Mouse (Mus musculus) liver, embryonic 15.5 days (tissue): ENCODE data around the gene Abcc6. TPM values are rescaled to one million over a fixed set of nuclear protein-coding genes. Genes with fewer than 3 reads are reported as not detected.
"Not testable (repeated sequence)": the region's sequence is repeated elsewhere in the genome, so short reads cannot be mapped to it uniquely, and the experiment has no call there.

Experiments
- ATAC-seq: fragments of 200-750 bp; cut with Nextera tagmentation; 2 replicates; pipeline ENCODE4 v1.8.0; 2017; ENCODE audit warnings: moderate number of reproducible peaks, mild to moderate bottlenecking, moderate library complexity; ENCODE audit not compliant: insufficient read depth
- H3K27ac ChIP-seq: fragments of 300-500 bp; sonication (generic); replicated peaks from 2 replicates; pipeline ENCODE4 v1.5.1; 2015; ENCODE audit warnings: mild to moderate bottlenecking, inconsistent platforms
- H3K27me3 ChIP-seq: fragments of 300-500 bp; sonication (generic); 2 replicates; pipeline ENCODE4 v1.6.1; 2015; ENCODE audit warnings: mild to moderate bottlenecking, inconsistent platforms
- H3K36me3 ChIP-seq: fragments of 300-500 bp; sonication (generic); replicated peaks from 2 replicates; pipeline ENCODE4 v1.6.1; 2015; ENCODE audit warnings: moderate library complexity, mild to moderate bottlenecking, inconsistent platforms
- H3K4me1 ChIP-seq: fragments of 300-500 bp; sonication (generic); replicated peaks from 2 replicates; pipeline ENCODE4 v1.6.1; 2015; ENCODE audit warnings: inconsistent platforms
- H3K4me2 ChIP-seq: fragments of 300-500 bp; sonication (generic); 2 replicates; pipeline ENCODE4 v1.6.1; 2015; ENCODE audit warnings: moderate library complexity, mild to moderate bottlenecking, inconsistent platforms
- H3K4me3 ChIP-seq: fragments of 300-500 bp; sonication (generic); replicated peaks from 2 replicates; pipeline ENCODE4 v1.5.1; 2015; ENCODE audit warnings: mild to moderate bottlenecking, inconsistent platforms
- H3K9ac ChIP-seq: fragments of 300-500 bp; sonication (generic); 2 replicates; pipeline ENCODE4 v1.6.1; 2015; ENCODE audit warnings: moderate library complexity, mild to moderate bottlenecking, inconsistent platforms
- H3K9me3 ChIP-seq: fragments of 300-500 bp; sonication (generic); replicated peaks from 2 replicates; pipeline ENCODE4 v1.6.1; 2016; ENCODE audit warnings: inconsistent platforms
- WGBS: fragments of 180-500 bp; shearing (Covaris S2); methylation state at CpG from one replicate; pipeline ENCODE4 v1.1.7; 2015; ENCODE audit warnings: mixed read lengths; ENCODE audit not compliant: insufficient replicate concordance; 5-methylcytosine and 5-hydroxymethylcytosine counted together
- polyA plus RNA-seq: library from polyadenylated mRNA; unstranded; fragments of >200 nt; fragmentation: Nextera tagmentation; extraction: Ambion mirVana; gene quantifications from 2 replicates; pipeline ENCODE4 v1.2.1, GENCODE M21; 2015

Gene Abcc6
- polyA plus RNA-seq, 1 experiment from 2014 or later = 11.4 TPM

DNA sequence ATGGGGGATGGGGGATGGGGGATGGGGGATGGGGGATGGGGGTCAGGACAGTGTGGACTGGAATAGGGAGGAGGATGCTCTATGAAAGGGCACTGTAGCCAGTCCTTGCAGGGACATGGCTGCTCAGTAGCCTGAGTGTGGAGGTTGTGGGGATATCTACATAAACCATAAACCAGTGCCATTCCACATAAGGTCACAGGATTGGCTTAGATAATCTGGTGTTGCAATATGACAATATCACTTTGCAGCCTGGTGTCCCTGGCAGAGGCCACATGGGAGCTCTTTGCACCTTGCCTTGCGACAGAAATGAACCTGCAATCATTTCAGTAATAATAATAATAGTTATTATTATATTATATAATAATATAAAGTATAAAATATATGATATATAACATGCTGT lies 41.8 kb downstream of the Abcc6 start:
- ATAC-seq = no peak
- H3K4me3 ChIP-seq = no peak overlapping the region

DNA sequence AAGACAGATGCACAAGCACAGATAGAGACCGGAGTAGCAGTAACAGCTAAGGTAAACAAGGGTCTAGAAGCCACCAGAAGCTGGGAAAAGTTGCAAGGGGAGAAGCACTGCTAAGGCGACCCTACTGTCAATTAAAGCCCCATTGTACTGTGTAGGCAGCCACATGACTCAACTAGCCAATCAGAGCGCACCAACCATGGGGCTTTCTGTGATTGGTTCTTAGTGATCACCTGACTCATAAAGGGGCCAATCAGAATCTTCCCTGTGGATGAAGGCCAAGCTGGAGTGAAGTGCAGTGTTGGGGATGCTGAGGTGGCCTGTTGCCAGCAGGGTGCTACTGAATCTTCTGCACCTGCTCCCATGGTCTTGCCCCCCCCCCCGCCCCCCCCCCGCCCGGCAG lies 43.2 kb downstream of the Abcc6 start:
- Histone ChIP-seq H3K27ac (no peak overlapping the region), H3K27me3 (no peaks in the 10 kb centered on the region), H3K9me3 (no peaks in the 10 kb centered on the region), H3K4me2 (no peak overlapping the region), H3K36me3 (0 out of 2 replicates have a peak, but pooled peaks cover 3% of the 10 kb centered on the region), H3K4me1 (no peaks in the 10 kb centered on the region), H3K9ac (no peak overlapping the region), H3K4me3 (no peak overlapping the region)
- no peak for ATAC-seq
- 58% methylated on average over 6 of the region's 6 CpGs for WGBS

More for the DNA sequence above, 41.8 kb downstream of the Abcc6 start:
- H3K4me2 ChIP-seq = no peak overlapping the region
- WGBS = 50% methylated on average over 1 of the region's 1 CpGs
- no peaks in the 10 kb centered on the region for H3K27me3 ChIP-seq
- H3K27ac ChIP-seq = no peak overlapping the region
- no peak overlapping the region for H3K9ac ChIP-seq
- H3K9me3 ChIP-seq = no peaks in the 10 kb centered on the region
- H3K36me3 ChIP-seq = 0 out of 2 replicates have a peak, but pooled peaks cover 3% of the 10 kb centered on the region
- H3K4me1 ChIP-seq = no peaks in the 10 kb centered on the region

DNA sequence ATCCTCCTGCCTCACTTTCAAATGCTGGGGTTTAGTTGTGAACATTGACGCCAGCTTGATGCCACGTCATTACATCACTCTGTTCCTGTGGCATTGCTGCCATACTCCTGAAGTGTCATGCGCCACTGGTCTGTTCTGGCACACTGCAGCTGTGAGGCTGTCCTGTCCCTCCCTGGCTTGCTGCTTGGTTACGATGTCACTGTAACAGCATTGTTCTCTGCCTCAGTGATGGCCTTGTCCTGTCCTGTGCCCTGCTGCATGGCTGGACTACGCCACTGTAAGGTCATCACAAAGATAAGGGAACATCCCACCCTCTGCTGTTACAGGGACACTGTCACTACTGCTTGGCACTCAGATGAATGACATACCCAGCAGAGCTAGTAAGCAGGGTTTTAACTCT lies 48.5 kb downstream of the Abcc6 start:
- H3K4me2 ChIP-seq = no peak overlapping the region
- no peaks in the 10 kb centered on the region for H3K27me3 ChIP-seq
- H3K9ac ChIP-seq = no peak overlapping the region
- H3K9me3 ChIP-seq = no peaks in the 10 kb centered on the region
- H3K4me3 ChIP-seq = no peak overlapping the region
- no peak overlapping the region for H3K27ac ChIP-seq
- no peak for ATAC-seq
- 58% methylated on average over 5 of the region's 5 CpGs for WGBS
- no peaks in the 10 kb centered on the region for H3K36me3 ChIP-seq
- H3K4me1 ChIP-seq = no peaks in the 10 kb centered on the region

DNA sequence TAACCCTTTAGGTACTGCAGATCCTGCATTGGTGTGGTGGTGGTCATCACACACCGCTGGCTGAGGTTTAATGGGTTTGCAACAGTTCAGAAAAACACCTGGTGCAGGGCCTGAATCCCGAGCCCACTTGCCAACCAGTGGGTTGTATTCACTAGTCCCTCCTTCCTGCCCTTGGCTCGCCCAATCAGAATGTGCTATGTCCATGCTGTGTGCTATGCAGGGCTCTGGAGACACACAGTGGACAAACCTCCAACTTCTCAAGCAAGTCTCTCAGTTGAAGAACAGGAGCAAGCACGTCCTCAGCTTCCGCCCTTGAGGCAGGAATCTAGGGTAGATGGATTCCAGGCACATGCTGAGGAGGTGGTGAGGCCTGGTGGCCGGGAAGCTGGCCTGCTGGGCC lies 55.6 kb downstream of the Abcc6 start:
- H3K4me3 ChIP-seq = no peak overlapping the region
- H3K27ac ChIP-seq = no peak overlapping the region
- WGBS = 52% methylated on average over 6 of the region's 6 CpGs

DNA sequence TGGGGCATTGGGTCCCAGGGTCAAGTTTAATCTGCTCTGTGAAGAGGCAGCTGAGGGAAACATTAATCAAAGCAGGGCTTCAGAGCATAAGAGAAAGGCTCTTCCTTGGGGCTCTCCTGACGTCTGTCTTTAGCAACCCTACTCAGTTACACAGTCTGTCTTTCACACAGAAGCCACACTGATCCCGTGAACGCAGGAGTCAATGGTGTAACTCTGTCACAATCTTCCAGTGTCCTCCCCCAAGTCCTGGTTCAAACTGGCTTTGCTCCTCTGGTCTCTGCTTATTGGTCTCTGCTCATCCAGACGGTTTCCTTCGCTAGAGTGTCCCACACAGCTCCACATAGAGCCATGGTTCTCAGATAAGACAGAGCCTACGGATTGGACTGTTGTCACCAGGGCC lies 56.0 kb downstream of the Abcc6 start:
- H3K36me3 ChIP-seq = no peaks in the 10 kb centered on the region
- no peaks in the 10 kb centered on the region for H3K9me3 ChIP-seq
- H3K9ac ChIP-seq = no peak overlapping the region
- H3K4me1 ChIP-seq = 0 out of 2 replicates have a peak, but pooled peaks cover 2% of the 10 kb centered on the region
- WGBS = 35% methylated on average over 6 of the region's 6 CpGs
- peak; percentile 49; the same call in 1 of the 2 replicates for ATAC-seq
- no peak overlapping the region for H3K27ac ChIP-seq
- no peak overlapping the region for H3K4me2 ChIP-seq
- H3K27me3 ChIP-seq = no peaks in the 10 kb centered on the region
- no peak overlapping the region for H3K4me3 ChIP-seq

More for the DNA sequence above, 55.6 kb downstream of the Abcc6 start:
- Histone ChIP-seq H3K36me3 (no peaks in the 10 kb centered on the region), H3K4me2 (no peak overlapping the region), H3K27me3 (no peaks in the 10 kb centered on the region), H3K9me3 (no peaks in the 10 kb centered on the region), H3K4me1 (0 out of 2 replicates have a peak, but pooled peaks cover 2% of the 10 kb centered on the region), H3K9ac (no peak overlapping the region)
- no peak for ATAC-seq

DNA sequence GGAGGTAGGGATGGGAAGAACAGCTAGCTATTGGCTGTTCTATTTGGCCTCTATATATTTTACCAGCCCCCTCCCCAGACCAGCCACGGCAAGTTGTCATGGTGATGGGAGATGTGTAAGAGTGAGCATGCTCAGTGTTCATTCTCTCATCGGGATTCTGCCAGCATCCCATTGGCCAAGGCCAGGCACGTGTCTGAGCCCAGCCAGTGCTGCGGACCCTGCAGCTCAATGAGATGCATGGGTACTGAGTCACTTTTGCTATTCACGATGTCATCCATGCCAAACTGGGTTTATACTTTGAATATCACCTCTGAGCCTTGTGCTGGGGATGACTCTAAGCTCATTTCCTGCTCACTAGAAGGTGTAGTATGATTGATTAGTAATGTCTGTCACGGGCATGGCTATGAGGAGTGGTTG lies 56.8 kb downstream of the Abcc6 start:
- WGBS = 61% methylated on average over 6 of the region's 6 CpGs
- Histone ChIP-seq H3K4me3 (no peak overlapping the region), H3K36me3 (no peaks in the 10 kb centered on the region), H3K4me2 (no peak overlapping the region), H3K4me1 (0 out of 2 replicates have a peak, but pooled peaks cover 2% of the 10 kb centered on the region), H3K9ac (no peak overlapping the region), H3K27ac (no peak overlapping the region), H3K9me3 (no peaks in the 10 kb centered on the region), H3K27me3 (no peaks in the 10 kb centered on the region)
- ATAC-seq = no peak

DNA sequence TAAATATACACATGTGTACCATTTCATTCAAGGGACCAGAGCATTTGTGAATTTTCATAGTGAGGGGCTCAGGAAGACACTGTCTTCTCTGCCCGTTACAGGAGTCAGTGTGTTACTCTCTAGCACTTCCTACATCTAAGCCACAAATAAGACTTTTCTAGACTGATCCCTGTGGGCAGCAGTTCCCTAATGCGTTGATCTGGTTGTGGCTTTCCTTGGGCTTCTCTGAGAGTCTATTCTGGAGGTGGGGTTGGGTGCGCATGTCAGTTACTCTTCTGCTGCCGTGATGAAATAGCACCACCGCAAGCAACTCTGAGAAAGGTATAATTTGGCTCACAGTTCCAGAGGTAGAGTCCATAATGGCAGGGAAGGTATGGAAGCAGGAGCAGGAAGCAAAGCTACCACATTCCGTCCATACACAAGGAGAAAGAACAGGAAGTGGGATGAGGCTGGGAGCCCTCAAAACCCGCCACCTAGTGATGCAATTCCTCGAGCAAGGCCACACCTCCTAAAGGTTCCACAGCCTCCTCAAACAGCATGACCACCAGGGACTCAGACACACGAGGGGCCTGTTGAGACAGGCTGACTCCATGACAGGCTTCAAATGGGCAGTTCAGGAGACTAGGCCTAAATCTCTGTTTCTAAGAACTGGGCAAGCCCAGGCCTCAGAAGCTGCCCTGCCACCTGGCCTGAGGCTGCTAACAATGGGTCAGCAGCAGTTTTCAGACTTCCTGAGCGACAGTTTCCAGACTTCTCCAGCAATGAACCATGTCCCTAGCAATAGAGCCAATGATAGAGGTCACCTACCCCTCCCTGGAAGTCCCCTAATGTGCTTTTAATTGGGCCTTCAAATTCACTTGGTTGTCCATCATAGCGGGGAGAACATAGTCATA lies 58.0 kb downstream of the Abcc6 start:
- Histone ChIP-seq H3K27me3 (no peaks in the 10 kb centered on the region), H3K4me2 (no peak overlapping the region), H3K4me3 (no peak overlapping the region), H3K9me3 (no peaks in the 10 kb centered on the region), H3K4me1 (0 out of 2 replicates have a peak, but pooled peaks cover 2% of the 10 kb centered on the region), H3K36me3 (no peaks in the 10 kb centered on the region), H3K9ac (no peak overlapping the region), H3K27ac (no peak overlapping the region)
- WGBS = 46% methylated on average over 11 of the region's 11 CpGs
- no peak for ATAC-seq

DNA sequence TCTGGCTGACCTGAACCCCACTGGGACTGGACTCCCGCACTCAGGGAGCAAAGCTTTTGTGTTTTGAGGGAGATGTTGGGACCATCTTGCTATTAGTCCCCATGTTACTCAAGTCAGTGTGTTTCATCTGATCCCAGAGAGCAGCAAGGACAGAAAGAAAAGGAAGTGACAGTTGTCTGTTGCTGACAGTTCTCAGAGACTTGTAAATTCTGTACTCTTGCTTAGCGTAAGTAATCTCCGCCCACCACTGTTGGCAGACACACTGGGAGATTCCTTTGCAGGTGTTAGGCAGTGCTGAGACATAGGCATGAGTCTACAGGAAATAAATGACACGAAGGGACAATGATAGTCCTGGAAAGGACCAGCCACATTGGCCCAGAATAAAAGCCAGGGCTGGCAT lies 73.5 kb downstream of the Abcc6 start:
- H3K36me3 ChIP-seq = no peaks in the 10 kb centered on the region
- ATAC-seq = no peak
- no peaks in the 10 kb centered on the region for H3K9me3 ChIP-seq

DNA sequence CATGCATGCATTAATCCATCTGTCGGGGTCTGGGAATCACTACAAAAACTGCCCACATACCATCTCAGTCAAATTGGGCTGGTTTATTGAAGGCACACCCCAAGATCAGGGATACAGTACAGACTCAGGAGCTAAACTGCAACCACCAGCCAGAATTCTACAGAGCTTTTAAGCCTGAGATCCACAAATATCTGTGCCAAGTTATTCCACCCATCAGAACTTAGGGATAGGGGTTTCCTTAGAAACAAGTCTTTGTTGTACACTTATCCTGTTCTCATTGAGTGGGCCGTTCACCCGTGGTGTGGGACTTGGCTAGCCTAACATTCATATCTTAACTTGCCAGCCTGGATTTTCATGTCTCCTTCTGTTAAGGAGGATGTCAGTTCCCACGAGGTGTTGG lies 81.0 kb downstream of the Abcc6 start:
- Histone ChIP-seq H3K27ac (no peak overlapping the region), H3K27me3 (no peaks in the 10 kb centered on the region), H3K4me1 (no peaks in the 10 kb centered on the region; the same call in 1 of the 2 replicates), H3K36me3 (no peaks in the 10 kb centered on the region), H3K4me3 (no peak overlapping the region), H3K4me2 (no peak overlapping the region), H3K9me3 (no peaks in the 10 kb centered on the region), H3K9ac (no peak overlapping the region)
- WGBS = 49% methylated on average over 4 of the region's 4 CpGs
- no peak for ATAC-seq

More for the DNA sequence above, 73.5 kb downstream of the Abcc6 start:
- Histone ChIP-seq H3K27me3 (no peaks in the 10 kb centered on the region), H3K9ac (no peak overlapping the region), H3K4me2 (no peak overlapping the region), H3K4me1 (no peaks in the 10 kb centered on the region), H3K27ac (no peak overlapping the region), H3K4me3 (no peak overlapping the region)
- 34% methylated on average over 4 of the region's 4 CpGs for WGBS

DNA sequence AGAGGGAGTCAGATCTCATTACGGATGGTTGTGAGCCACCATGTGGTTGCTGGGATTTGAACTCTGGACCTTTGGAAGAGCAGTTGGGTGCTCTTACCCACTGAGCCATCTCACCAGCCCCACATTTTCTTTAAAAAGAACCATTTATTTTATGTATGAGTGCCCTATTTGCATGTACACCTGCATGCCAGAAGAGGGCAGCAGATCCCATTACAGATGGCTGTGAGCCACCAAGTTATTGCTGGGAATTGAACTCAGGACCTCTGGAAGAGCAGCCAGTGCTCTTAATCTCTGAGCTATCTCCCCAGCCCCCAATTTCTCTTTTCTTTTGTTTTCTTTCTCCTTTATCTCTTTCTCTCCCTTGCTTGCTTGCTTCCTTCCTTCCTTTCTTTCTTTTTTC lies 86.8 kb downstream of the Abcc6 start:
- H3K4me1 ChIP-seq, ATAC-seq, H3K9me3 ChIP-seq, H3K27ac ChIP-seq, H3K4me2 ChIP-seq, H3K4me3 ChIP-seq, H3K9ac ChIP-seq, H3K27me3 ChIP-seq, H3K36me3 ChIP-seq: not testable (repeated sequence)
- 71% methylated on average over 1 of the region's 1 CpGs for WGBS

DNA sequence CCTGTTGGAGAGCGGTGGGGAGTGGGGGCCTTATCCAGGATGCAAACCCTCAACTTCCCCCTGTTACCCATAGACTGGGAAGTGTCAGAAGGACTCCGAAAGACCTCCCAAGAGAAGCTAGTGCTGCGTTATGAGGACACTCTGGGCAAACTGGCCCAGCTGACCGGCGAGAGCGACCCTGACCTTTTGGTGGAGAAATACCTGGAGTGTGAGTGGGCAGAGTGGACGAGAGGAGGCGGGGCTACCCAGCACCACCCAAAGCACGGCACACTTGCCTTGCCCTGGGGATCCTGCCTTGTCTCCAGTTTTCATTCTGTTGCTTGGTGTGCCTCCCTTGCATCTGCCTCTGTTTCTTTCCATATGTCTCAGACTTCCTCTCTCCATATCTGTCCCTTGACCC lies 88.1 kb downstream of the Abcc6 start:
- no peak overlapping the region for H3K9ac ChIP-seq
- H3K4me3 ChIP-seq = no peak overlapping the region
- H3K4me1 ChIP-seq = no peaks in the 10 kb centered on the region
- H3K9me3 ChIP-seq = no peaks in the 10 kb centered on the region
- 60% methylated on average over 9 of the region's 9 CpGs for WGBS
- no peak overlapping the region for H3K27ac ChIP-seq
- ATAC-seq = no peak
- H3K36me3 ChIP-seq = no peaks in the 10 kb centered on the region
- H3K27me3 ChIP-seq = no peaks in the 10 kb centered on the region
- no peak overlapping the region for H3K4me2 ChIP-seq
